Mouse (Mus musculus) MEL-GATA-1-ER (cell line): ENCODE data around the gene Rrp1b.

Experiments
- DNase-seq: peaks from one replicate; pipeline ENCODE4 v3.0.0-alpha.2; 2012; ENCODE audit warnings: low read depth; ENCODE audit errors: extremely low read depth

The Rrp1b gene

DNA sequence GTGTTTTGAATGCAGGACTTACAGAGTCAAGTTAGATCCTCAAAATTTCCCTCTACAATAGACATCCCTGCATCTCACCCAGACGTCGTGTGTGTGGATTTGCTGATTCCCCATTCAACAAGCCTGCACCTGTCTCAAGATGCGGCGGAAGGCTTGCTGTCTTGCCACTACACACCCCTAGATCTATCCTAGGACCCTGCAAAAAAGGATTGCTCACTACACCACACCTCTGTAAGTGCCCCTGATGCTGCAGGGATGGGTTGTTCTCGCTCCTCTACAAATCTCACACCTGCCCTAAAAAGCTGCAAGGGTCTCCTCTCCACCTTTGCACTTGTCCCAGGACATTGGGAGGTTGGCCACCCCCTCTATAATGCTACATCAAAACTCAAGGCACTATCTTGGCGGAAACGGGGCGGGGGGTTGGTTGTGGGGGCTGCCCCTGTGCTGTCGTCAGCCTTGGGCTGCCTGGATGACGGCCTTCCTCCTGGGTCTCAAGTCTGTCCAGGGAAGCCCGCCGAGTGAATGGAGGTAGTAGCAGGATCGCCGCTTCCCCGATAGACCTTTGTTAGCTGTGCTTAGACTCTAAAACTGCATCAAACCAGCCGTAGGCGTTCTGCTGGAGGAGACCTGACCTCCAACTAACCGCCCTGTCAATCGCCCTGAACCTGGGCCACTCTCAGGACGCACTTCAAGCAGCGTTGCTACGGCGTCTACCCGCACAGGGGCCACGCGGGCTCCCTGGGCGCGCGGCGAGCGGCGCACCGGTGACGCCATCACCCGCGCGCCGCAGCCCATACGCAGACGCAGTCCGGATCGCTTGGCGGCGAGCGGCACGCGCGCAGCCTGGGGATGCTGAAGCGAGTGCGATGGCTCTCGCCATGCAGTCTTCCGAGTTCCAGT, at the start of gene Rrp1b, which contains the start of gene Hsf2bp:
Gene Rrp1b, plus strand, starts transcription at position 492 of the 900 bp plus-strand sequence.
Gene Hsf2bp, minus strand, starts transcription at position 741 of the 900 bp plus-strand sequence.
- DNase-seq, result peak; percentile 60

DNA sequence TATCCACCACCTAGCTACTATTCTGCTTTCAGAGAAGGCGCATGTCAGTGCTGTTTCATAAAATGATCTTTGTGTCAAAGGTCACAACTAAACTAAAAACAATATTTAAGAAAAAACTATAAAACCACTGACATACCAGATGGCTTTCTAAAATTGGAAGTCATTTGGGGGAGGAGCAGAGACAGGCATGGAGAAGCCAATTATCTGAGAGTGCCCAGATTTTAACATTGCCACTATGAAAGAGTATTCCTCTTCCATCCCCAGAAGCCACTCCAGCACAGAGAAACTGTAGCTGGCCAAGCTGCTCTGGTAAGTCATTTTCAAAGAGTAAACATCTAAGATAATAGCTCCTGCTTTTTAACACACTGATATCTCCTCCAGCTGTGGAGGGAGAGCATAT, 49.0 kb upstream of the Rrp1b start:
- DNase-seq, result no peak

DNA sequence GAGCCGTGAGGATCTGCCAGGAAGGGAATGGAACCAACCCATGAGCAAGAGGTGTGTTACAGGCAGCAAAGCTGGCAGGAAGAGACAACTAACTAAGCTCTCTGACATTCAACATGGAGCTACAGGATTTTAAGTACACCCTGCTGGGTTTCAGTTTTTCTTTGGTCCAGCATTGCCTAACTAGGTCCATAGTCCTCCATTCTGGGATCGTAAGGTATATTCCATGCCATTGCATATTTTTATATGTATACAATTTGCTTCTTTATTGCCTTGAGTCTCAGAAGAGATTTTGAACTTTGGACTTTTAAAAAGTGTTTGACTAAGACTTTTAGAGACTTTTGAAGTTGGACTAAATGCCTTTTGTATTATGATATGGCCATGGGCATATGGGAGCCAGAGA, 46.9 kb upstream of the Rrp1b start:
- DNase-seq, result no peak

- no peak for DNase-seq
Observed at GRCm38 (mm10) chr17:31992004-31992403, 43.9 kb upstream of the Rrp1b start.

- no peak for DNase-seq
Observed at GRCm38 (mm10) chr17:31993354-31993753, 42.5 kb upstream of the Rrp1b start.

GRCm38 (mm10) chr17:31994132-31994531, 41.8 kb upstream of the Rrp1b start:
- no peak for DNase-seq

- DNase-seq, result no peak
Observed at GRCm38 (mm10) chr17:31995784-31996183, 40.1 kb upstream of the Rrp1b start.

- no peak for DNase-seq
Observed at GRCm38 (mm10) chr17:31996331-31996730, 39.6 kb upstream of the Rrp1b start.

GRCm38 (mm10) chr17:31998351-31998750, 37.5 kb upstream of the Rrp1b start:
- no peak for DNase-seq

GRCm38 (mm10) chr17:32003251-32003650, 32.6 kb upstream of the Rrp1b start:
- no peak for DNase-seq

DNA sequence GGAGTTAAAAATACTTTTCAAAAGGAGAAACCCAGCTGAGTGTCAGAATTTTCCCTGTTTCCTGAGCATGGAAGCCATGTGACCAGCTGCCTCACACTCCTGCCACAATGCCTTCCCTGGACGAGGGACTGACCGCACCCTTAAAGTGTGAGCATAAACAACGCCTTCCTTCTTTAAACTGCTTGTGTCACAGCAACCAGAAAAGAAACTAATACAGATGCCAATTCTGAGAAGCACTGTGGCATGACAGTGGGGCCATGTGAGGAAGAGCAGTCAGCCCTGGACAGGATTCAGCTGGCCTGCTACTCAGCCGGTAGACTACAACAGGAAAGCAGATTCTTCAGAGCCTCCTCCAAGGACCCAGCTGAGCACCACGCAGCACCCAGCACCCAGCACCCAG, 29.1 kb upstream of the Rrp1b start:
- DNase-seq, result no peak

- no peak for DNase-seq
Observed at GRCm38 (mm10) chr17:32011694-32012093, 24.2 kb upstream of the Rrp1b start.

GRCm38 (mm10) chr17:32012254-32012653, 23.6 kb upstream of the Rrp1b start:
- DNase-seq, result no peak

- no peak for DNase-seq
Observed at GRCm38 (mm10) chr17:32013659-32014058, 22.2 kb upstream of the Rrp1b start.

- no peak for DNase-seq
Observed at GRCm38 (mm10) chr17:32016481-32016880, 19.4 kb upstream of the Rrp1b start.

- no peak for DNase-seq
Observed at GRCm38 (mm10) chr17:32018127-32018894, 17.6 kb upstream of the Rrp1b start.

DNA sequence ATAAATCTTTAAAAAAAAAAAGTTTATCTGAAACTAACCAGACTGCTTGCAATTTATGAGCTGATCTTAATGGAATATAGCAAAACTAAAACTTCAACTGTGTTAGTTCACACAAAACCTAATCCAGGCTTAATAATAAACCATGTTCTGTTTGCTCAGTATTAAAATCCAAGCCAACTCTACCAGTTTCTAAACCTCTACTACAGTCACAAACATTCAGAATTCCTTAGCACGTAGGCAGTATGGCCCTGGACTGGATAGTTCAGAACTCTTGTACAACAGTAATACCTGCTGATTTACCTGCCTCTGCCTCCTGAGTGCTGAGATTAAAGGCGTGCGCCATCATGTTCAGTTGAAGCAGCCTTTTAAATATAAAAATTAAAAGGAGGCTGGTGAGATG, 13.9 kb upstream of the Rrp1b start:
- no peak for DNase-seq

DNA sequence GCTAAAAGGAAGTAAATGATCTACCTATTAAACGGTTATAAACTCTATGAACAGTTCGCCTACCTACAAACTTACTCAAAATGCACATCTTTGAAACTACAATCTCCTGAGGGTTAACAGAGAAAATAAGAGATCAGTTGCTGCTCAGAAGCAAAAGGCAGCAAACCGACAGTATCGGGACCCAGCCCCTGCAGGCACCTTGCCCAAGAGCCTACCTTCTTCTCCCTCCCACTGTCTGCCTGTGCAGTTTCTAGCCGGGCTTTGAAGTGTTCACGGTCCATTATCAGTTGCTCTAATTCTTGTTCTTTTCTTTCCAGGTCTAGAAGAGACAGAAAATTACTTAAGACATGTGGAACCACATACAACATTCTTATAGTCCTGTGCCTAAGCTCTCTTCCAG, 13.3 kb upstream of the Rrp1b start:
- DNase-seq, result no peak

GRCm38 (mm10) chr17:32023088-32023487, 12.8 kb upstream of the Rrp1b start:
- no peak for DNase-seq

GRCm38 (mm10) chr17:32024671-32025073, 11.2 kb upstream of the Rrp1b start:
- no peak for DNase-seq

DNA sequence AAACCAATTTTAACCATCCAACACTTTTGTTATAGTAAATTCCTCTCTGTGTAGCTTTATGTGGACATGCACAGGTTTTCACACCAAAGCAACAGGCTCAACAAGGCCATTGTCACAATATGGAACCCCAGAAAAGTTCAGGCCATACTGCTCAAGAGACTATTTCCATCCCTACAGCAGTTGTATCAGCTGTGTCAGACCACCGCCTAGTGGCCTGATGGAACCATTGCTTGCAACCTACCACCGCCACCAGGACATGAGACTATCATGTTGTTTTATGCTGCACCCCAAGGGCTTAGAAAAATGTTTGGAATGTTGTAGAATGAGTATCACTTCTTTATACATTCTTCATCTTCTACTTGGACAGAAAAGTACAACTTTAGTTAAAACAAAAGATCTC, 10.5 kb upstream of the Rrp1b start:
- no peak for DNase-seq

DNA sequence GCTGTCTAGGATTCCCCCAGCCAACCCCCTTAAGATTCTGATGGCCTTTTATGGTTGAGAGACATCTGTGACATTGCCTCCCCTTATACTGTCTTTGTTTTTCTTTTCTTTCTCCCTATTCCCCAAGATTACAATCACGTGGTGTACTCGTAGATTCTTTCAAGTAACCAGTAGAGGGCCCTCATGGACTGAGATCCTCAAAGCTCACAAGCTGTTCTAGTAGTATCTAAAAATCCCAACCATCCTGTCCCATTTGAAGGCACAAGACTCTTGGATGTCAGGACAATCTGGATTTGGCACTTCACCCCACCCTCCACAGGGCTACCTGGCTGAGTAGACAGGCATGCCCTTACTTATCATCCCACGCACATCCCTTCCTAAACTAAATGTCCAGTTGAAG, 8.2 kb upstream of the Rrp1b start:
- peak; percentile 36 for DNase-seq
